ENCODE assay signal across 50 mouse cellular contexts in genomic region chr17:28548550-28548949, GRCm38 (mm10). TPM values are rescaled to one million over a fixed set of nuclear protein-coding genes. Genes with fewer than 3 reads are reported as not detected.
"Had no signal": no experiment of that assay in that cellular context is flagged by ENCODE, and none has a peak within 500 bp of the region (broad histone marks: within the 10 kb centered on the region; RNA-seq: fewer than 3 reads in every experiment).

No protein-coding gene starts in this region.

- H3K9me3 ChIP-seq: heart, embryonic 10.5 days; heart, embryonic 13.5 days; heart, embryonic 15.5 days; hindbrain, embryonic 10.5 days; hindbrain, embryonic 12.5 days; hindbrain, embryonic 13.5 days; hindbrain, embryonic 15.5 days; intestine, embryonic 15.5 days; kidney, embryonic 15.5 days had no signal

- H3K4me2 ChIP-seq: heart, embryonic 11.5 days; heart, embryonic 12.5 days; heart, embryonic 13.5 days; heart, embryonic 15.5 days; hindbrain, embryonic 12.5 days; hindbrain, embryonic 13.5 days; hindbrain, embryonic 14.5 days; hindbrain, embryonic 15.5 days; intestine, embryonic 15.5 days; kidney, embryonic 15.5 days had no signal

- DNase-seq: heart, postnatal 10 days; heart, postnatal 14 days; heart, postnatal 36 days; heart, postnatal 4 days; kidney, adult 11 months; kidney, adult 18-20 months; kidney, adult 2 months; kidney, adult 8-10 months; kidney, adult 9 months; kidney, postnatal 10 days; kidney, postnatal 14 days; kidney, postnatal 25 days; kidney, postnatal 36 days; kidney, postnatal 4 days; layer of hippocampus, adult 9-11 months; layer of hippocampus, postnatal 36 days had no signal

- ATAC-seq: hindbrain, embryonic 16.5 days; hindbrain, postnatal 0 days; inflammation-experienced regulatory T-cells, adult 6 months; intestine, embryonic 15.5 days; intestine, embryonic 16.5 days; intestine, postnatal 0 days had no signal

- H3K36me3 ChIP-seq: heart, embryonic 10.5 days; heart, embryonic 12.5 days; heart, embryonic 13.5 days; heart, embryonic 15.5 days; hindbrain, embryonic 10.5 days; hindbrain, embryonic 12.5 days; hindbrain, embryonic 13.5 days; hindbrain, embryonic 15.5 days; intestine, embryonic 15.5 days; kidney, embryonic 15.5 days had no signal

- H3K9ac ChIP-seq: heart, embryonic 12.5 days; heart, embryonic 13.5 days; heart, embryonic 15.5 days; hindbrain, embryonic 12.5 days; hindbrain, embryonic 13.5 days; hindbrain, embryonic 14.5 days; hindbrain, embryonic 15.5 days; intestine, embryonic 15.5 days; kidney, embryonic 15.5 days had no signal

- H3K27me3 ChIP-seq: hindbrain, embryonic 12.5 days; hindbrain, embryonic 13.5 days; hindbrain, embryonic 15.5 days; intestine, embryonic 15.5 days; kidney, embryonic 15.5 days had no signal

- H3K27ac ChIP-seq: heart, embryonic 10.5 days; heart, embryonic 13.5 days; heart, embryonic 15.5 days; hindbrain, embryonic 10.5 days; hindbrain, embryonic 12.5 days; hindbrain, embryonic 13.5 days; hindbrain, embryonic 14.5 days; hindbrain, embryonic 15.5 days; hindbrain, postnatal 0 days; intestine, embryonic 15.5 days; kidney, embryonic 15.5 days; kidney, postnatal 0 days had no signal

- H3K4me1 ChIP-seq: heart, embryonic 12.5 days; heart, embryonic 13.5 days; heart, embryonic 15.5 days had no signal

- H3K4me3 ChIP-seq: heart, embryonic 10.5 days; heart, embryonic 12.5 days; heart, embryonic 13.5 days; heart, embryonic 15.5 days; hindbrain, embryonic 10.5 days; hindbrain, embryonic 12.5 days; hindbrain, embryonic 13.5 days; hindbrain, embryonic 15.5 days; intestine, embryonic 15.5 days; kidney, embryonic 15.5 days had no signal

RNA-seq across cellular contexts. Expression of gene Clpsl2, which starts 0.7 kb away (rescaled TPM):
- total RNA-seq: heart, postnatal 10 days; heart, postnatal 14 days; heart, postnatal 25 days; heart, postnatal 36 days; heart, postnatal 4 days; hematopoietic stem cell, adult 5-6 weeks; hindbrain, postnatal 0 days; layer of hippocampus, adult 18-20 months; layer of hippocampus, adult 8-10 months; layer of hippocampus, postnatal 10 days; layer of hippocampus, postnatal 14 days; layer of hippocampus, postnatal 25 days; layer of hippocampus, postnatal 36 days; left cerebral cortex, adult 18-20 months had no signal
- polyA plus RNA-seq: heart, embryonic 10.5 days; heart, embryonic 11.5 days; heart, embryonic 12.5 days; heart, embryonic 13.5 days; heart, embryonic 14.5 days; heart, embryonic 15.5 days; heart, embryonic 16.5 days; heart, postnatal 0 days; hindbrain, embryonic 10.5 days; hindbrain, embryonic 11.5 days; hindbrain, embryonic 12.5 days; hindbrain, embryonic 13.5 days; hindbrain, embryonic 14.5 days; hindbrain, embryonic 15.5 days; hindbrain, embryonic 16.5 days; hindbrain, postnatal 0 days; inflammation-experienced regulatory T-cells, adult 6 months; intestine, embryonic 14.5 days; intestine, embryonic 15.5 days; intestine, embryonic 16.5 days; intestine, postnatal 0 days; kidney, adult 2 months; kidney, embryonic 14.5 days; kidney, embryonic 15.5 days; kidney, embryonic 16.5 days; kidney, postnatal 0 days; large intestine, adult 2 months had no signal

RNA-seq across cellular contexts. Expression of gene Clps, which starts 12.0 kb away (rescaled TPM):
- total RNA-seq: heart, postnatal 10 days; heart, postnatal 14 days; heart, postnatal 25 days; heart, postnatal 36 days; heart, postnatal 4 days; hematopoietic stem cell, adult 5-6 weeks; hindbrain, postnatal 0 days; layer of hippocampus, adult 18-20 months; layer of hippocampus, adult 8-10 months; layer of hippocampus, postnatal 10 days; layer of hippocampus, postnatal 14 days; layer of hippocampus, postnatal 25 days; layer of hippocampus, postnatal 36 days; left cerebral cortex, adult 18-20 months had no signal
- polyA plus RNA-seq: heart, embryonic 11.5 days; heart, embryonic 14.5 days; heart, postnatal 0 days; hindbrain, embryonic 10.5 days; hindbrain, embryonic 11.5 days; hindbrain, embryonic 12.5 days; hindbrain, embryonic 13.5 days; hindbrain, embryonic 14.5 days; hindbrain, embryonic 16.5 days; hindbrain, postnatal 0 days; inflammation-experienced regulatory T-cells, adult 6 months; kidney, embryonic 14.5 days; kidney, embryonic 16.5 days; kidney, postnatal 0 days had no signal

RNA-seq across cellular contexts. Expression of gene Armc12, which starts 17.9 kb away (rescaled TPM):
- total RNA-seq: heart, postnatal 10 days; heart, postnatal 14 days; heart, postnatal 25 days; heart, postnatal 36 days; heart, postnatal 4 days; hematopoietic stem cell, adult 5-6 weeks; hindbrain, postnatal 0 days; layer of hippocampus, adult 18-20 months; layer of hippocampus, adult 8-10 months; layer of hippocampus, postnatal 10 days; layer of hippocampus, postnatal 14 days; layer of hippocampus, postnatal 25 days; layer of hippocampus, postnatal 36 days; left cerebral cortex, adult 18-20 months had no signal
- polyA plus RNA-seq: heart, embryonic 11.5 days; heart, embryonic 12.5 days; heart, embryonic 13.5 days; heart, embryonic 14.5 days; heart, embryonic 15.5 days; heart, embryonic 16.5 days; heart, postnatal 0 days; hindbrain, embryonic 10.5 days; hindbrain, embryonic 11.5 days; hindbrain, embryonic 12.5 days; hindbrain, embryonic 13.5 days; hindbrain, embryonic 14.5 days; hindbrain, embryonic 15.5 days; hindbrain, embryonic 16.5 days; hindbrain, postnatal 0 days; intestine, embryonic 14.5 days; intestine, embryonic 15.5 days; intestine, embryonic 16.5 days; intestine, postnatal 0 days; kidney, adult 2 months; kidney, embryonic 14.5 days; kidney, embryonic 15.5 days; kidney, embryonic 16.5 days; kidney, postnatal 0 days; large intestine, adult 2 months had no signal

RNA-seq across cellular contexts. Expression of gene Lhfpl5, which starts 26.9 kb away (rescaled TPM):
- total RNA-seq: heart, postnatal 10 days; heart, postnatal 14 days; heart, postnatal 25 days; heart, postnatal 36 days; heart, postnatal 4 days; hematopoietic stem cell, adult 5-6 weeks had no signal
- polyA plus RNA-seq: heart, embryonic 11.5 days; kidney, postnatal 0 days had no signal
